Mouse (Mus musculus) kidney, embryonic 15.5 days (tissue): Measurements from ENCODE around the gene Gm11238. TPM values are rescaled to one million over a fixed set of nuclear protein-coding genes. Genes with fewer than 3 reads are reported as not detected.
"Not testable (repeated sequence)": the region's sequence is repeated elsewhere in the genome, so short reads cannot be mapped to it uniquely, and the experiment has no call there.

Source experiments
- ATAC-seq: fragments of 200-750 bp; cut with Nextera tagmentation; replicated peaks from 2 replicates; pipeline ENCODE4 v1.8.0; 2017; ENCODE audit warnings: moderate TSS enrichment; ENCODE audit not compliant: low FRiP score
- H3K27ac ChIP-seq: fragments of 300-500 bp; sonication (generic); 2 replicates; pipeline ENCODE4 v1.5.1; 2015; ENCODE audit warnings: mild to moderate bottlenecking, inconsistent platforms
- H3K27me3 ChIP-seq: fragments of 300-500 bp; sonication (generic); 2 replicates; pipeline ENCODE4 v1.6.1; 2015; ENCODE audit warnings: inconsistent platforms
- H3K36me3 ChIP-seq: fragments of 300-500 bp; sonication (generic); 2 replicates; pipeline ENCODE4 v1.6.1; 2015; ENCODE audit warnings: inconsistent platforms
- H3K4me1 ChIP-seq: fragments of 300-500 bp; sonication (generic); 2 replicates; pipeline ENCODE4 v1.6.1; 2015; ENCODE audit warnings: inconsistent platforms
- H3K4me2 ChIP-seq: fragments of 300-500 bp; sonication (generic); 2 replicates; pipeline ENCODE4 v1.6.1; 2015; ENCODE audit warnings: moderate library complexity, mild to moderate bottlenecking, inconsistent platforms
- H3K4me3 ChIP-seq: fragments of 300-500 bp; sonication (generic); replicated peaks from 2 replicates; pipeline ENCODE4 v1.5.1; 2015; ENCODE audit warnings: mild to moderate bottlenecking, inconsistent platforms
- H3K9ac ChIP-seq: fragments of 300-500 bp; sonication (generic); 2 replicates; pipeline ENCODE4 v1.6.1; 2015; ENCODE audit warnings: mild to moderate bottlenecking, inconsistent platforms
- H3K9me3 ChIP-seq: fragments of 300-500 bp; sonication (generic); replicated peaks from 2 replicates; pipeline ENCODE4 v1.6.1; 2016; ENCODE audit warnings: inconsistent platforms
- WGBS: fragments of 180-500 bp; shearing (Covaris S2); methylation state at CpG from one replicate; pipeline ENCODE4 v1.1.7; 2015; ENCODE audit warnings: mixed read lengths; 5-methylcytosine and 5-hydroxymethylcytosine counted together
- polyA plus RNA-seq: library from polyadenylated mRNA; unstranded; fragments of >200 nt; fragmentation: Nextera tagmentation; extraction: Ambion mirVana; gene quantifications from 2 replicates; pipeline ENCODE4 v1.2.1, GENCODE M21; 2015

The Gm11238 gene
- polyA plus RNA-seq: not detected in 2 replicates

- not testable (repeated sequence) for H3K4me3 ChIP-seq, H3K27ac ChIP-seq, ATAC-seq, H3K36me3 ChIP-seq, H3K9me3 ChIP-seq, H3K4me1 ChIP-seq, H3K27me3 ChIP-seq, H3K4me2 ChIP-seq, H3K9ac ChIP-seq
- no CpG with 5 or more reads among the region's 3 CpGs for WGBS
Observed at GRCm38 (mm10) chr4:73607581-73607980, at the start of gene Gm11238. TSS of gene Gm11238 (plus strand) at chr4:73607881.

GRCm38 (mm10) chr4:73599248-73599647 is 8.4 kb upstream of the Gm11238 start:
- 10% methylated on average over 3 of the region's 3 CpGs for WGBS
- Histone ChIP-seq H3K27ac (no peak overlapping the region), H3K4me2 (no peak overlapping the region), H3K9ac (no peak overlapping the region), H3K36me3 (no peaks in the 10 kb centered on the region), H3K27me3 (no peaks in the 10 kb centered on the region), H3K4me3 (no peak overlapping the region), H3K9me3 (no peaks in the 10 kb centered on the region), H3K4me1 (no peaks in the 10 kb centered on the region)
- ATAC-seq: no peak

- no CpG with 5 or more reads among the region's 3 CpGs for WGBS
- not testable (repeated sequence) for H3K27me3 ChIP-seq, ATAC-seq, H3K36me3 ChIP-seq, H3K4me1 ChIP-seq, H3K9ac ChIP-seq, H3K4me3 ChIP-seq, H3K9me3 ChIP-seq, H3K4me2 ChIP-seq, H3K27ac ChIP-seq
Observed at GRCm38 (mm10) chr4:73622684-73623083, 15.0 kb downstream of the Gm11238 start, which contains the start of gene Gm11237. TSS of gene Gm11237 (plus strand) at chr4:73622984.

DNA sequence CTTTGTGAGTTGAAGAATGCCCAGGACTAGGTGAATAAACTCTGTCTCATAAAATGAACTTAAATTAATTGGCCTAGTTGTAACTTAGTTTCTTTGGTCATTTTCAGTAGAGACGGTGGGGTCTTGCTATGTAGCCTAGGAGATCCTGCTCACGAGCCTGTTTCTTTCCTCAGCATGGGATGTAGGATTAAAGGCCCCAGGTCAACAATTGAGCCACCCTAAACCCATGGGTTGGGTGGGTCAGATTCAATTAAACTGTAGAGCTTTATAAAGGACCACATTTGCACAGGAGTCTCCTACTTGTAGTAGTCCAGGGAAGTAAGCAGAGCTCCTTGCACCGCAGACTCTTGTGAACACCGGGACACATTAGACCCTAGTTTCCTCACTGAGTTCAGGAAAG is 30.1 kb downstream of the Gm11238 start, which contains the start of gene Gm11236:
Gene Gm11236, plus strand, starts transcription at position 301 of the 400 bp plus-strand sequence.
- not testable (repeated sequence) for H3K4me2 ChIP-seq, H3K9me3 ChIP-seq, ATAC-seq, H3K36me3 ChIP-seq, H3K4me3 ChIP-seq, H3K27me3 ChIP-seq, H3K27ac ChIP-seq, H3K4me1 ChIP-seq, H3K9ac ChIP-seq
- WGBS: no CpG with 5 or more reads among the region's 4 CpGs

DNA sequence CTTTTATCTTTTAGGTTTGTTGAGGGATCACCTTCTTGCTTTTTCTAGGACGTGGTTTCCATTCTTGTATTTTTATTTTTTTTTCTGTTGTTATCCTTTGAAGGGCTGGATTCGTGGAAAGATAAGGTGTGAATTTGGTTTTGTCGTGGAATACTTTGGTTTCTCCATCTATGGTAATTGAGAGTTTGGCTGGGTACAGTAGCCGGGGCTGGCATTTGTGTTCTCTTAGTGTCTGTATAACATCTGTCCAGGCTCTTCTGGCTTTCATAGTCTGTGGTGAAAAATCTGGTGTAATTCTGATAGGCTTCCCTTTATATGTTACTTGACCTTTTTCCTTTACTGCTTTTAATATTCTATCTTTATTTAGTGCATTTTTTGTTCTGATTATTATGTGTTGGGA is 54.2 kb downstream of the Gm11238 start:
- H3K36me3 ChIP-seq, ATAC-seq, H3K27ac ChIP-seq, H3K27me3 ChIP-seq, H3K9me3 ChIP-seq, H3K4me2 ChIP-seq, H3K4me3 ChIP-seq, H3K9ac ChIP-seq, H3K4me1 ChIP-seq: not testable (repeated sequence)
- 88% methylated on average over 4 of the region's 4 CpGs for WGBS

DNA sequence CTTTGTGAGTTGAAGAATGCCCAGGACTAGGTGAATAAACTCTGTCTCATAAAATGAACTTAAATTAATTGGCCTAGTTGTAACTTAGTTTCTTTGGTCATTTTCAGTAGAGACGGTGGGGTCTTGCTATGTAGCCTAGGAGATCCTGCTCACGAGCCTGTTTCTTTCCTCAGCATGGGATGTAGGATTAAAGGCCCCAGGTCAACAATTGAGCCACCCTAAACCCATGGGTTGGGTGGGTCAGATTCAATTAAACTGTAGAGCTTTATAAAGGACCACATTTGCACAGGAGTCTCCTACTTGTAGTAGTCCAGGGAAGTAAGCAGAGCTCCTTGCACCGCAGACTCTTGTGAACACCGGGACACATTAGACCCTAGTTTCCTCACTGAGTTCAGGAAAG is 60.4 kb downstream of the Gm11238 start, which contains the start of gene Gm11239:
Gene Gm11239, plus strand, starts transcription at position 301 of the 400 bp plus-strand sequence.
- H3K4me1 ChIP-seq, H3K27me3 ChIP-seq, ATAC-seq, H3K4me2 ChIP-seq, H3K9me3 ChIP-seq, H3K36me3 ChIP-seq, H3K4me3 ChIP-seq, H3K27ac ChIP-seq, H3K9ac ChIP-seq: not testable (repeated sequence)
- no CpG with 5 or more reads among the region's 4 CpGs for WGBS

DNA sequence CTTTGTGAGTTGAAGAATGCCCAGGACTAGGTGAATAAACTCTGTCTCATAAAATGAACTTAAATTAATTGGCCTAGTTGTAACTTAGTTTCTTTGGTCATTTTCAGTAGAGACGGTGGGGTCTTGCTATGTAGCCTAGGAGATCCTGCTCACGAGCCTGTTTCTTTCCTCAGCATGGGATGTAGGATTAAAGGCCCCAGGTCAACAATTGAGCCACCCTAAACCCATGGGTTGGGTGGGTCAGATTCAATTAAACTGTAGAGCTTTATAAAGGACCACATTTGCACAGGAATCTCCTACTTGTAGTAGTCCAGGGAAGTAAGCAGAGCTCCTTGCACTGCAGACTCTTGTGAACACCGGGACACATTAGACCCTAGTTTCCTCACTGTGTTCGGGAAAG is 75.5 kb downstream of the Gm11238 start, which contains the start of gene Gm428:
Gene Gm428, plus strand, starts transcription at position 301 of the 400 bp plus-strand sequence.
- H3K4me3 ChIP-seq, H3K9me3 ChIP-seq, H3K9ac ChIP-seq, H3K4me1 ChIP-seq, ATAC-seq, H3K27ac ChIP-seq, H3K4me2 ChIP-seq, H3K36me3 ChIP-seq, H3K27me3 ChIP-seq: not testable (repeated sequence)
- WGBS: 85% methylated on average over 1 of the region's 4 CpGs

Other genes with a start within 250 kb of the Gm11238 start
- gene Gm11487, start 202.8 kb upstream of the Gm11238 start, polyA plus RNA-seq: not detected in 2 replicates
- not detected in 2 replicates for gene Gm11237, start 15.1 kb downstream of the Gm11238 start, polyA plus RNA-seq
- gene Gm11236, start 30.2 kb downstream of the Gm11238 start, polyA plus RNA-seq: not detected in 2 replicates
- gene Gm11239, start 60.5 kb downstream of the Gm11238 start, polyA plus RNA-seq: not detected in 2 replicates
- gene Gm428, start 75.6 kb downstream of the Gm11238 start, polyA plus RNA-seq: not detected in 2 replicates
- gene Rasef, start 183.1 kb downstream of the Gm11238 start, polyA plus RNA-seq: 6.6 and 7.5 TPM in 2 replicates